Mouse (Mus musculus) hindbrain, embryonic 11.5 days (tissue): ENCODE measurements around the gene Rtl9. TPM values are rescaled to one million over a fixed set of nuclear protein-coding genes. Genes with fewer than 3 reads are reported as not detected.

Experiments used
- ATAC-seq: fragments of 200-750 bp; cut with Nextera tagmentation; 2 replicates; pipeline ENCODE4 v1.8.0; 2017; ENCODE audit warnings: mild to moderate bottlenecking, moderate TSS enrichment, moderate library complexity; ENCODE audit not compliant: low FRiP score
- DNase-seq: peaks from one replicate; pipeline ENCODE4 v3.0.0-alpha.2; 2015; ENCODE audit warnings: low spot score
- H3K27ac ChIP-seq: fragments of 300-500 bp; sonication (generic); 2 replicates; pipeline ENCODE4 v1.5.1; 2014; ENCODE audit warnings: mild to moderate bottlenecking, low read depth, low read length
- H3K27me3 ChIP-seq: fragments of 300-500 bp; sonication (generic); 2 replicates; pipeline ENCODE4 v1.6.1; 2014; ENCODE audit warnings: mild to moderate bottlenecking, low read length, moderate library complexity, mixed read lengths; ENCODE audit not compliant: control insufficient read depth, insufficient read depth
- H3K36me3 ChIP-seq: fragments of 300-500 bp; sonication (generic); 2 replicates; pipeline ENCODE4 v1.6.1; 2014; ENCODE audit warnings: mild to moderate bottlenecking, low read length, moderate library complexity, mixed read lengths; ENCODE audit not compliant: control insufficient read depth, insufficient read depth
- H3K4me1 ChIP-seq: fragments of 300-500 bp; sonication (generic); replicated peaks from 2 replicates; pipeline ENCODE4 v1.6.1; 2014; ENCODE audit warnings: low read length, mixed read lengths; ENCODE audit not compliant: control insufficient read depth, insufficient read depth
- H3K4me2 ChIP-seq: fragments of 300-500 bp; sonication (generic); replicated peaks from 2 replicates; pipeline ENCODE4 v1.6.1; 2014; ENCODE audit warnings: mild to moderate bottlenecking, low read depth, low read length
- H3K4me3 ChIP-seq: fragments of 300-500 bp; sonication (generic); 2 replicates; pipeline ENCODE4 v1.5.1; 2014; ENCODE audit warnings: low read depth, low read length
- H3K9ac ChIP-seq: fragments of 300-500 bp; sonication (generic); 2 replicates; pipeline ENCODE4 v1.6.1; 2014; ENCODE audit warnings: low read depth, low read length
- H3K9me3 ChIP-seq: fragments of 300-500 bp; sonication (generic); 2 replicates; pipeline ENCODE4 v1.6.1; 2016; ENCODE audit warnings: low read length; ENCODE audit not compliant: control insufficient read depth
- WGBS: fragments of 180-500 bp; shearing (Covaris S2); extraction: QIAGEN DNeasy Blood & Tissue Kit; methylation state at CpG from one replicate; pipeline ENCODE4 v1.1.7; 2014; 5-methylcytosine and 5-hydroxymethylcytosine counted together
- polyA plus RNA-seq: library from polyadenylated mRNA; unstranded; fragments of >200 nt; fragmentation: Nextera tagmentation; extraction: Ambion mirVana; gene quantifications from 2 replicates; pipeline ENCODE4 v1.2.1, GENCODE M21; 2014

The Rtl9 gene
- polyA plus RNA-seq, 1 experiment from 2014 or later = 0.62 TPM

- H3K4me1 ChIP-seq = no peaks in the 10 kb centered on the region
- 94% methylated on average over 1 of the region's 1 CpGs for WGBS
- H3K9me3 ChIP-seq = no peaks in the 10 kb centered on the region
- H3K4me3 ChIP-seq = no peak overlapping the region
- no peaks in the 10 kb centered on the region for H3K36me3 ChIP-seq
- H3K27ac ChIP-seq = no peak overlapping the region
- no peak for DNase-seq
- ATAC-seq = no peak
- H3K27me3 ChIP-seq = no peaks in the 10 kb centered on the region
- no peak overlapping the region for H3K4me2 ChIP-seq
- no peak overlapping the region for H3K9ac ChIP-seq
Measured at GRCm38 (mm10) chrX:143067115-143067514, 32.3 kb upstream of the Rtl9 start.

DNA sequence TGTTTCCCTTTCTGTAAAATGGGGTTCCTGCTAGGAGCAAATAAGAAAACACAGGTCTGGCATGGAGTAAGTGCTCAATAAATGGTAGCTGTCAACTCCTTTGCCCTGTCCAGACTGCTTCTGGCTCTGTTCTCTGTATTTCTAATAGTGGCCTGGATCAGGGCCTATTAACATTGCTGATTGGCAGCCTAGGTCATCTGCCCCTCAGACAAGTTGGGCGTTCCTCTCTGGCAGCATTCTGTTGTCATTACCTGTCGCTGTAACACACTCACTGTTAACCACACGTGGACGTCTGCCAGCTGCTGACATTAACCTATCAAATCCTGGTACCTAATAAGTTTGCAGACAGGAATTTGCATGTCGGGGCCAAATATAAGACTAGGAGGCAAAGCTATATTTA is 31.8 kb upstream of the Rtl9 start:
- WGBS = 76% methylated on average over 5 of the region's 5 CpGs
- DNase-seq (no peak), ATAC-seq (no peak)
- no peaks in the 10 kb centered on the region for H3K4me1 ChIP-seq
- H3K4me2 ChIP-seq = no peak overlapping the region
- H3K27me3 ChIP-seq = no peaks in the 10 kb centered on the region
- no peak overlapping the region for H3K9ac ChIP-seq
- no peak overlapping the region for H3K27ac ChIP-seq
- H3K36me3 ChIP-seq = no peaks in the 10 kb centered on the region
- H3K9me3 ChIP-seq = no peaks in the 10 kb centered on the region
- H3K4me3 ChIP-seq = no peak overlapping the region

GRCm38 (mm10) chrX:143080458-143081336 is 18.7 kb upstream of the Rtl9 start:
- ATAC-seq (peak; percentile 63), DNase-seq (peak; percentile 39)
- Histone ChIP-seq H3K4me3 (peak overlapping the region; percentile 9), H3K9ac (no peak overlapping the region), H3K27ac (no peak overlapping the region), H3K4me2 (peak overlapping the region; percentile 35), H3K9me3 (no peaks in the 10 kb centered on the region), H3K36me3 (no peaks in the 10 kb centered on the region), H3K27me3 (peaks cover 4% of the 10 kb centered on the region; the same call in 1 of the 2 replicates), H3K4me1 (no peaks in the 10 kb centered on the region)
- WGBS = 18% methylated on average over 23 of the region's 23 CpGs

- Histone ChIP-seq H3K9me3 (no peaks in the 10 kb centered on the region), H3K27ac (no peak overlapping the region), H3K36me3 (no peaks in the 10 kb centered on the region), H3K4me2 (no peak overlapping the region), H3K4me3 (no peak overlapping the region), H3K4me1 (no peaks in the 10 kb centered on the region), H3K27me3 (peaks cover 4% of the 10 kb centered on the region; the same call in 1 of the 2 replicates), H3K9ac (no peak overlapping the region)
- 75% methylated on average over 1 of the region's 1 CpGs for WGBS
- DNase-seq (no peak), ATAC-seq (no peak)
Measured at GRCm38 (mm10) chrX:143082732-143083131, 16.7 kb upstream of the Rtl9 start.

- no peak overlapping the region for H3K4me2 ChIP-seq
- ATAC-seq (no peak), DNase-seq (no peak)
- H3K4me3 ChIP-seq = no peak overlapping the region
- H3K9ac ChIP-seq = no peak overlapping the region
- H3K9me3 ChIP-seq = no peaks in the 10 kb centered on the region
- whole genome bisulfite sequencing = 68% methylated on average over 7 of the region's 7 CpGs
- H3K27ac ChIP-seq = no peak overlapping the region
- peaks cover 8% of the 10 kb centered on the region for H3K27me3 ChIP-seq
- no peaks in the 10 kb centered on the region for H3K36me3 ChIP-seq
- H3K4me1 ChIP-seq = no peaks in the 10 kb centered on the region
Measured at GRCm38 (mm10) chrX:143088225-143088624, 11.2 kb upstream of the Rtl9 start.

- H3K4me3 ChIP-seq = no peak overlapping the region
- H3K4me2 ChIP-seq = no peak overlapping the region
- 74% methylated on average over 6 of the region's 6 CpGs for WGBS
- no peak overlapping the region for H3K27ac ChIP-seq
- no peaks in the 10 kb centered on the region for H3K36me3 ChIP-seq
- DNase-seq = no peak
- H3K9me3 ChIP-seq = no peaks in the 10 kb centered on the region
- H3K9ac ChIP-seq = no peak overlapping the region
- no peaks in the 10 kb centered on the region for H3K4me1 ChIP-seq
- ATAC-seq = no peak
- H3K27me3 ChIP-seq = peaks cover 5% of the 10 kb centered on the region
Measured at GRCm38 (mm10) chrX:143090904-143091588, 8.3 kb upstream of the Rtl9 start.

DNA sequence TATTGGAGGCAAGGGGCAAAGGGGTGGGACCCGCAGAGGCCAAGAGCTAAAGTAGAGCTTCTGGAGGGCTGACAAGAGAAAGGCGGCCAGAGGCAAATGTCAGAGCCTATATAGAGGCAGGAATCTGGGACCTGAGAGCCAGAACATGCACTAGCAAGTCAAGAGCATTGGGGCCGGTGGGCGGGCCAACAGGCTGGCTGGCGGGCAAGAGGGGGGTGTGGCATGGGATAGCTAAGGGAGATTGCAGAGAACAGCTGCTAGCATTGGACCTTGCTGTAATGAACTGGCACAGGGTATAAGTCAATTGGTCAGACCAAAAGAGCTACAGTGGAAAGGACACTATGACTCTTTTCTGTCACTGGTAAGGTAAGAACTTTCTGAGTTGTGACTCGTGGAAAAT is 1.8 kb upstream of the Rtl9 start:
- 78% methylated on average over 6 of the region's 6 CpGs for WGBS
- DNase-seq (no peak), ATAC-seq (no peak)
- no peaks in the 10 kb centered on the region for H3K9me3 ChIP-seq
- no peak overlapping the region for H3K27ac ChIP-seq
- H3K4me1 ChIP-seq = no peaks in the 10 kb centered on the region
- H3K9ac ChIP-seq = no peak overlapping the region
- H3K36me3 ChIP-seq = no peaks in the 10 kb centered on the region
- H3K27me3 ChIP-seq = no peaks in the 10 kb centered on the region; the same call in 1 of the 2 replicates
- no peak overlapping the region for H3K4me3 ChIP-seq
- no peak overlapping the region for H3K4me2 ChIP-seq

DNA sequence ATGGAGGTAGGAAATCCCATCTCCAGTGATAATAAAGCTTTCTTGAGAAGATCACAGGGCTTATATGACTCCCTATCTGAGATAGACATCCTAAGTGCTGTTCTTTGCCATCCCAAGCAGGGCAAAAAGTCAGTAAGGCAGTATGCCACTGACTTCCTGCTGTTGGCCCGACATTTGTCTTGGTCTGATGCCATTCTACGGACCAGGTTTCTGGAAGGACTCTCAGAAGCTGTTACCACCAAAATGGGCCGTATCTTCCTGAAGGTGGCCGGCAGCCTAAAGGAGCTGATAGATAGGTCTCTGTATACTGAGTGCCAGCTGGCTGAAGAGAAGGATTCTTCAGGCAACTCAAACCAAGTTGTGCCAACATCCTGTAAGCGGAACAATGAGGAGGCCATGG is 3.8 kb downstream of the Rtl9 start:
- DNase-seq (no peak), ATAC-seq (no peak)
- Histone ChIP-seq H3K4me3 (no peak overlapping the region), H3K4me2 (no peak overlapping the region), H3K9me3 (no peaks in the 10 kb centered on the region), H3K9ac (no peak overlapping the region), H3K36me3 (no peaks in the 10 kb centered on the region), H3K4me1 (no peaks in the 10 kb centered on the region), H3K27me3 (no peaks in the 10 kb centered on the region), H3K27ac (no peak overlapping the region)
- WGBS = 93% methylated on average over 5 of the region's 5 CpGs

DNA sequence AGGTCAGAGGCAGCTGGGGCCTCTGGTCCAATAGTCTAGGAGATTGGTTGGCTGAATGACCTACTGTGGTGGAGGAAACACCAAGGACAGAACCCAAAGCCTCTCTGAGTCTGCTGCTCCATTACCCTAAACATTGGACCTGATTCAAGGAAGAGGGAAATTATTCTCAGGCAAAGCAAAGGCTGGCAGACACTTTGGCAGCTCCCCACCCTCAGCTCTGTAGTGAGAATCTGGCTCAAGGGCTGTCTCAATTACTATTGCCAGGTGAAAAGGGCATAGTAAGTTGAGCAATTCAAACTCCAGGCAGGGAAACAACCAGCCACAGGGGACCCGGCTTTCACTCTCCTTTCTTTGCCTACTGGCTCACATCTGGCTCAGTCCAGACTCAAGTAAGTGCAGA is 6.5 kb downstream of the Rtl9 start:
- H3K9me3 ChIP-seq = no peaks in the 10 kb centered on the region
- no peak overlapping the region for H3K4me3 ChIP-seq
- H3K27ac ChIP-seq = no peak overlapping the region
- DNase-seq (no peak), ATAC-seq (no peak)
- no peak overlapping the region for H3K9ac ChIP-seq
- H3K27me3 ChIP-seq = no peaks in the 10 kb centered on the region
- H3K36me3 ChIP-seq = no peaks in the 10 kb centered on the region
- WGBS = 96% methylated on average over 1 of the region's 1 CpGs
- no peaks in the 10 kb centered on the region for H3K4me1 ChIP-seq
- H3K4me2 ChIP-seq = no peak overlapping the region
